Mouse (Mus musculus) liver, adult 2 months (tissue): ENCODE measurements at regions not wholly inside any gene's neighbourhood (a gene's known extent, or its start where the extent isn't known, plus 50 kb on each side); places are given as distances from the start of the nearest gene placed in this dataset.

ENCODE experiments used
- DNase-seq: peaks from one replicate; pipeline ENCODE4 v3.0.0-alpha.2; 2011; ENCODE audit warnings: low read depth, low spot score; ENCODE audit errors: extremely low read depth
- H3K27ac ChIP-seq: fragments of 200-500 bp; replicated peaks from 2 replicates; pipeline ENCODE4 v1.5.1; 2012; ENCODE audit warnings: low read depth, mild to moderate bottlenecking, control low read depth, inconsistent platforms, low read length; ENCODE audit not compliant: insufficient read depth
- H3K27me3 ChIP-seq: fragments of 200-500 bp; 2 replicates; pipeline ENCODE4 v1.6.1; 2012; ENCODE audit warnings: mild to moderate bottlenecking, moderate library complexity, low read length, inconsistent platforms; ENCODE audit not compliant: control insufficient read depth, insufficient read depth
- H3K36me3 ChIP-seq: fragments of 200-500 bp; 2 replicates; pipeline ENCODE4 v1.6.1; 2012; ENCODE audit warnings: low read length, inconsistent platforms; ENCODE audit not compliant: control insufficient read depth, insufficient read depth
- H3K4me1 ChIP-seq: fragments of 200-500 bp; 2 replicates; pipeline ENCODE4 v1.6.1; 2011; ENCODE audit warnings: low read length; ENCODE audit not compliant: control insufficient read depth, insufficient read depth
- H3K4me3 ChIP-seq: fragments of 200-500 bp; 2 replicates; pipeline ENCODE4 v1.5.1; 2011; ENCODE audit warnings: low read depth, mild to moderate bottlenecking, control low read depth, low read length, moderate library complexity; ENCODE audit not compliant: insufficient read depth
- H3K79me2 ChIP-seq: fragments of 200-500 bp; 2 replicates; pipeline ENCODE4 v1.6.1; 2012; ENCODE audit warnings: inconsistent platforms, mild to moderate bottlenecking, low read length, moderate library complexity; ENCODE audit not compliant: control insufficient read depth, insufficient read depth
- H3K9ac ChIP-seq: fragments of 200-500 bp; 2 replicates; pipeline ENCODE4 v1.6.1; 2012; ENCODE audit warnings: low read depth, mild to moderate bottlenecking, control low read depth, inconsistent platforms, low read length
- CTCF ChIP-seq: fragments of 200-500 bp; IDR thresholded peaks from 2 replicates; pipeline ENCODE4 v1.5.1; 2011; ENCODE audit warnings: low read depth, low read length, control low read depth
- POLR2A ChIP-seq: fragments of 200-500 bp; IDR thresholded peaks from 2 replicates; pipeline ENCODE4 v1.6.1; 2011; ENCODE audit warnings: low read length, control low read depth; ENCODE audit not compliant: insufficient read depth; ENCODE audit errors: extremely low read depth
- WGBS: fragments of 180-500 bp; shearing (Covaris S2); methylation state at CpG from one replicate; pipeline ENCODE4 v1.1.7; 2018; 5-methylcytosine and 5-hydroxymethylcytosine counted together

DNA sequence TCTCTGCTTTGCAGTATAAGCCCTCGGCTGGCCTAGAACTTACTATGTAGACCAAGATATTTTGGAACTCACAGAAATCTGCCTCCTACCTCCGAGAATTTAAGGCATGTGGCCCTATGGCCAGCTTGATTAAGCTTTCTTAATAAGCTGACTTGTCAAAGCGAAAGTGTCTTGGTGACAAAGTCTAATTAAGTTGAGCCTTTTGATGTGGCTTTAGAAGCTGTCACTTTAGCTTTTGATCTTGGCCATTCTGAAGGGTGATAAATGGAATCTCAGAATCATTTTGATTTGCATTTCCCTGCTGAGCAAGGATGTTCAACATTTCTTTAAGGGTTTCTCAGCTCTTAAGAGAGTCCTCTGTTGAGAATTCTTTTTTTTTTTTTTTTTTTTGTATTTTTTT is 67.6 kb upstream of the Tdrd3 start:
- H3K4me1 ChIP-seq, result no peaks in the 10 kb centered on the region
- H3K27me3 ChIP-seq, result no peaks in the 10 kb centered on the region
- H3K36me3 ChIP-seq, result no peaks in the 10 kb centered on the region
- H3K79me2 ChIP-seq, result no peaks in the 10 kb centered on the region
- TF ChIP-seq CTCF (no peak), POLR2A (no peak)
- no peak overlapping the region for H3K27ac ChIP-seq
- H3K9ac ChIP-seq, result no peak overlapping the region
- H3K4me3 ChIP-seq, result no peak overlapping the region
- DNase-seq, result no peak
- 82% methylated on average over 3 of the region's 3 CpGs for WGBS

DNA sequence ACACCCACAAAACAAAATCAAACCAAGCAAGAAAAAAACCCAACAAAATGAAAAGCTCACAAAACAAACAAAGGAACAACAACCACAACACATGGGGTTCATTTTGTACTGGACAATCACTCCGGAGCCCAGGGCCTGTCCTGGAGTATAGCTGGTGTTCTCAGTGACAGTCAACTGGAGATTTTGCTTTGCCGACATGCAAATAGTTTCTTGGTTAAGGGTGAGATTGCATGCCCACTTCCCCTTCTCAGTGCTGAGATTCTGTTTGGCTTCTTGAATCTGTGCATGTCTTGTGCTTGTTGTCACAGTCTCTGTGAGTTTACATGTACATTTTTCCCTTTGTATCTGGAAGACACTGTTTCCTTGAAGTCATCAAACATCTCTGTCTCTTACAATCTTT is 50.6 kb upstream of the Tdrd3 start:
- Histone ChIP-seq H3K4me3 (no peak overlapping the region), H3K9ac (no peak overlapping the region), H3K27ac (no peak overlapping the region), H3K4me1 (no peaks in the 10 kb centered on the region), H3K27me3 (no peaks in the 10 kb centered on the region), H3K36me3 (no peaks in the 10 kb centered on the region), H3K79me2 (no peaks in the 10 kb centered on the region)
- WGBS, result 98% methylated on average over 2 of the region's 2 CpGs
- DNase-seq, result no peak
- no peak for TF ChIP-seq CTCF
- TF ChIP-seq POLR2A, result no peak
